Mouse (Mus musculus) heart, postnatal 0 days (tissue): ENCODE results near the gene Slc35e3.

Experiments
- CTCF ChIP-seq: IDR thresholded peaks from 2 replicates; pipeline ENCODE4 v1.5.1; 2016; ENCODE audit warnings: antibody characterized with exemption, control low read depth, low read depth
- EP300 ChIP-seq: IDR thresholded peaks from 2 replicates; pipeline ENCODE4 v1.6.1; 2016; ENCODE audit warnings: antibody characterized with exemption, low read depth

- TF ChIP-seq CTCF (no peak), EP300 (no peak)
Observed at GRCm38 (mm10) chr10:117703506-117703905, 42.7 kb downstream of the Slc35e3 start.
